16 mouse cellular contexts compared by ENCODE assay signal in the genomic region with DNA sequence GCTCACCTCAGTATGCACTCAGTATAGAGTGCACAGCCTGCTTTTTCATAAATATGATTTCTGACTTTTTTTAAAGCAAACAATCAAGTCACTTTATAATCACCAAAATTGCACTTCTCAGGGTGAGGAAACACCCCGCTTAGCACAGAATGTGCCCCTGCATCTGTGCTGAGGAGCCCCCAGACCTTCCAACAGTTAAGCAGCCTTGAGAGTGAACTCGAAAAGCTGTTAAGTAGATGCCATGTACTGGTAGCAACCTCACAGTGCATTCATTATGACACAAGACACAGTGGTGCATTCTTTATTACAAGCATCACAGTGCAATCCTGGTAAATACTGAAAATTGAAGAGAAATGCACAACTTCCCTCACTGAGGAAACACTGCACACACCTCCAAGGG.
A peak's percentile ranks its signal among the peaks of the same experiment; 100 is the strongest.
DNase-seq lines count a peak whose midpoint lies in the region; ATAC-seq and TF ChIP-seq lines count a peak whose summit lies in the region.
"Had no signal": no experiment of that assay in that cellular context is flagged by ENCODE, and none has a peak within 500 bp of the region (broad histone marks: within the 10 kb centered on the region; RNA-seq: fewer than 3 reads in every experiment).

No protein-coding gene starts in this region.

- no peaks in the 10 kb centered on the region for H3K36me3 ChIP-seq in forebrain, embryonic 15.5 days
- no peaks in the 10 kb centered on the region for H3K36me3 ChIP-seq in forebrain, embryonic 12.5 days (replicated peaks)
- no peaks in the 10 kb centered on the region for H3K36me3 ChIP-seq in forebrain, postnatal 0 days (ENCODE audit: insufficient read depth)
- no peaks in the 10 kb centered on the region for H3K36me3 ChIP-seq in forebrain, embryonic 11.5 days (ENCODE audit: control insufficient read depth, insufficient read depth, low read length)
- H3K36me3 ChIP-seq: embryonic facial prominence, embryonic 10.5 days; embryonic facial prominence, embryonic 12.5 days had no signal

- no peak overlapping the region for H3K4me2 ChIP-seq in forebrain, embryonic 15.5 days (replicated peaks)
- H3K4me2 ChIP-seq in forebrain, embryonic 12.5 days = no peak overlapping the region
- H3K4me2 ChIP-seq in forebrain, postnatal 0 days (ENCODE audit: low read depth) = no peak overlapping the region
- H3K4me2 ChIP-seq in forebrain, embryonic 11.5 days (ENCODE audit: low read depth, low read length, severe bottlenecking) = no peak overlapping the region
- H3K4me2 ChIP-seq: embryonic facial prominence, embryonic 12.5 days had no signal

- no peaks in the 10 kb centered on the region for H3K9me3 ChIP-seq in forebrain, embryonic 15.5 days
- no peaks in the 10 kb centered on the region for H3K9me3 ChIP-seq in forebrain, embryonic 12.5 days
- H3K9me3 ChIP-seq in forebrain, postnatal 0 days (ENCODE audit: low read length) = no peaks in the 10 kb centered on the region
- H3K9me3 ChIP-seq in forebrain, embryonic 11.5 days (ENCODE audit: control insufficient read depth, low read length) = no peaks in the 10 kb centered on the region
- H3K9me3 ChIP-seq: embryonic facial prominence, embryonic 10.5 days; embryonic facial prominence, embryonic 12.5 days had no signal

- ATAC-seq in forebrain, embryonic 15.5 days (replicated peaks) = peak; percentile 74
- ATAC-seq in forebrain, embryonic 12.5 days (ENCODE audit: low FRiP score) = no peak
- ATAC-seq in forebrain, postnatal 0 days = peak; percentile 77
- ATAC-seq in forebrain, embryonic 11.5 days (replicated peaks; ENCODE audit: low FRiP score) = no peak

- no peak for DNase-seq in forebrain, postnatal 0 days
- DNase-seq in forebrain, embryonic 11.5 days (ENCODE audit: low spot score) = no peak
- peak; percentile 51 for DNase-seq in brain, embryonic 14.5 days (ENCODE audit: low read depth)
- no peak for DNase-seq in thymus, postnatal 25 days
- DNase-seq: adrenal gland, adult 2 months; adrenal gland, postnatal 10 days; adrenal gland, postnatal 25 days; cerebellum, adult 11-12 months; cerebellum, adult 2 months; cerebellum, adult 9-10 months; cerebellum, postnatal 10 days; cerebellum, postnatal 25 days had no signal

- no peak overlapping the region for H3K4me3 ChIP-seq in forebrain, embryonic 15.5 days
- no peak overlapping the region for H3K4me3 ChIP-seq in forebrain, embryonic 12.5 days (replicated peaks)
- H3K4me3 ChIP-seq in forebrain, postnatal 0 days (ENCODE audit: low read depth, low read length) = no peak overlapping the region
- no peak overlapping the region for H3K4me3 ChIP-seq in forebrain, embryonic 11.5 days (ENCODE audit: low read depth, low read length)
- H3K4me3 ChIP-seq: embryonic facial prominence, embryonic 10.5 days; embryonic facial prominence, embryonic 12.5 days had no signal

- 57% methylated on average over 2 of the region's 2 CpGs for WGBS in forebrain, embryonic 15.5 days
- WGBS in forebrain, embryonic 12.5 days = 70% methylated on average over 2 of the region's 2 CpGs
- 58% methylated on average over 2 of the region's 2 CpGs for WGBS in forebrain, postnatal 0 days
- 83% methylated on average over 2 of the region's 2 CpGs for WGBS in forebrain, embryonic 11.5 days

- no peak overlapping the region for H3K9ac ChIP-seq in forebrain, embryonic 15.5 days (replicated peaks)
- H3K9ac ChIP-seq in forebrain, embryonic 12.5 days = no peak overlapping the region
- no peak overlapping the region for H3K9ac ChIP-seq in forebrain, postnatal 0 days
- H3K9ac ChIP-seq in forebrain, embryonic 11.5 days (ENCODE audit: low read length) = no peak overlapping the region
- H3K9ac ChIP-seq: embryonic facial prominence, embryonic 12.5 days had no signal

- no peak for TF ChIP-seq POLR2A in brain, embryonic 14.5 days (IDR thresholded peaks at IDR 0.05; ENCODE audit: borderline replicate concordance, extremely low read depth, insufficient read depth, insufficient read length, poor library complexity, severe bottlenecking)

- H3K27ac ChIP-seq in forebrain, embryonic 15.5 days (replicated peaks) = no peak overlapping the region
- no peak overlapping the region for H3K27ac ChIP-seq in forebrain, embryonic 12.5 days
- no peak overlapping the region for H3K27ac ChIP-seq in forebrain, postnatal 0 days (ENCODE audit: low read depth, low read length)
- H3K27ac ChIP-seq in forebrain, embryonic 11.5 days (ENCODE audit: low read depth, low read length) = no peak overlapping the region
- H3K27ac ChIP-seq: embryonic facial prominence, embryonic 10.5 days; embryonic facial prominence, embryonic 12.5 days had no signal

- H3K27me3 ChIP-seq in forebrain, embryonic 15.5 days = no peaks in the 10 kb centered on the region
- H3K27me3 ChIP-seq in forebrain, embryonic 12.5 days = peaks cover 3% of the 10 kb centered on the region; the same call in 1 of the 2 replicates
- H3K27me3 ChIP-seq in forebrain, postnatal 0 days (ENCODE audit: insufficient read depth, low read length) = no peaks in the 10 kb centered on the region
- no peaks in the 10 kb centered on the region for H3K27me3 ChIP-seq in forebrain, embryonic 11.5 days (ENCODE audit: control insufficient read depth, insufficient read depth, low read length)
- H3K27me3 ChIP-seq: embryonic facial prominence, embryonic 12.5 days had no signal

- TF ChIP-seq CTCF in forebrain, postnatal 0 days (IDR thresholded peaks at IDR 0.05; ENCODE audit: low read depth) = no peak
- no peak for TF ChIP-seq CTCF in brain, embryonic 14.5 days (IDR thresholded peaks at IDR 0.05; ENCODE audit: borderline replicate concordance, extremely low read depth, insufficient read depth, insufficient read length)

- peaks cover 32% of the 10 kb centered on the region for H3K4me1 ChIP-seq in forebrain, embryonic 15.5 days
- peaks cover 21% of the 10 kb centered on the region for H3K4me1 ChIP-seq in forebrain, embryonic 12.5 days
- H3K4me1 ChIP-seq in forebrain, postnatal 0 days (ENCODE audit: insufficient read depth) = peaks cover 26% of the 10 kb centered on the region
- H3K4me1 ChIP-seq in forebrain, embryonic 11.5 days (replicated peaks; ENCODE audit: control insufficient read depth, insufficient read depth, low read length) = no peaks in the 10 kb centered on the region

Comparison
In these comparisons a context has a peak if more than half of its experiments do, and no peak if none do; other contexts are left out.
1. ATAC-seq: peak in forebrain, embryonic 15.5 days (single experiment) and forebrain, postnatal 0 days (single experiment); none in forebrain, embryonic 12.5 days (single experiment) and forebrain, embryonic 11.5 days (single experiment).